Mouse (Mus musculus) ES-CJ7 (cell line): ENCODE measurements around the gene Sult5a1.

Experiments
- DNase-seq: peaks from one replicate; pipeline ENCODE4 v3.0.0; 2011; ENCODE audit warnings: low read depth, low spot score

The Sult5a1 gene

DNA sequence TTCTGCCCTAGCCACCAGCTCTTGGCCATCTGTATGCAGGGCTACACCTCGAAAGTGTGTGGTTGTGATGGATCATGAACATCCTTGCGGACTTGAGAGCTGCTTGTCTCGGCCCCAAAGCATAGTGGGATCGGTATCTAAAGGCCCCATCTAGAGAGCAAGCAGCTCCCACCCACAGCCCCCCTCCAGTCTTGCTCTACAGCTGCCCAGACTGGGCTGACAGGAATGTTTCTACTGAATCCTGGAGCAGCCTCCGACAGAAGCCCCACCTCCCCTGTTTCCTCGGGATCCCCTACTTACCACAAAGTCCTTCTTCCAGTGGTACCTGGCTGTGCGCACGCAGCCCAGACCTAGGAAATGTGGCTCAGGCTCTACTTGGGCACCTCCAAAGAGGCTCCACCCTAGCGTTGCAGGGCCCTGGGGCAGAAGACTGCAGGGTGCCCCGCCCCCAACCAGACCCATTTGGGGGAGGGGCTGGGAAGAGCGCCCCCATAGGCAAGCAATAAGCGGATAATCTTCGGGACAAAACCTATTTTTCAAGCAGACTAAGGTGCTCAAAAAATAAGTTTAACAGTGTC, at the start of gene Sult5a1:
Sult5a1 (minus strand) TSS at position 428 of the 578 bp plus-strand sequence.
- DNase-seq, result peak; percentile 69

GRCm38 (mm10) chr8:123203571-123203970, 45.5 kb upstream of the Sult5a1 start:
- DNase-seq, result no peak

- peak; percentile 87 for DNase-seq
These were observed 44.2 kb upstream of the Sult5a1 start for GRCm38 (mm10) chr8:123202288-123202687.

- no peak for DNase-seq
These were observed 41.7 kb upstream of the Sult5a1 start for GRCm38 (mm10) chr8:123199864-123200263.

DNA sequence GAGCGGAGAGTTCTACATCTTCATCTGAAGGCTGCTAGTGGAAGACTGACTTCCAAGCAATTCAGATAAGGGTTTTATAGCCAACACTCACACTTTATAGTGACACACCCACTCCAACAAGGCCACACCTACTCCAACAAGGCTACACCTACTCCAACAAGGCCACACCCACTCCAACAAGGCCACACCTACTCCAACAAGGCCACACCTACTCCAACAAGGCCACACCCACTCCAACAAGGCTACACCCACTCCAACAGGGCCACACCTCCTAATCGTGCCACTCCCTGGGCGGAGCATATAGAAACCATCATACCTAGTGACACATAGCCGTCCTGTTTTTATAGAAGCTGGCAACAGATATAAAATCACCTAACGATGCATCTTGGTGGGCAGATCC, 38.9 kb upstream of the Sult5a1 start:
- peak; percentile 79 for DNase-seq

DNA sequence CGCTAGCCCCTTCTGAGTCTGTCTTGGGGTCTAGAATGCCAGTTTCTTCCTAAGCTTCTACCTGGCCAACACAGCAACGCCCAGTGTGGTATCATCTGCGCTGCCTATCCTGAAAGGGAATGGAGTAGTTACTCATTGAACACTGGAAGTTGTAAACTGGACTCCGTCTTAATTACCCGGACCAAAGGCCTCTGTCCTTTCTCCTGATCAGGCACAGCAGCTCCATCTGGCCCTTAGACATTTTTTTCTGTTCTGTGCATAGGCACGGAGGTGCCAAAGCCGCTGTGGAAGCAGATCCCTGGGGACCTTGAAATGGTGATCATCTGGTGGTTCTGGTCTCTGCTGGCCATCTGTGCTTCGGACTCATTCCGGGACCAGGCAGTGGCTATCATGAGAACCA, 35.7 kb upstream of the Sult5a1 start:
- no peak for DNase-seq

GRCm38 (mm10) chr8:123191908-123192307, 33.8 kb upstream of the Sult5a1 start:
- peak; percentile 77 for DNase-seq

DNA sequence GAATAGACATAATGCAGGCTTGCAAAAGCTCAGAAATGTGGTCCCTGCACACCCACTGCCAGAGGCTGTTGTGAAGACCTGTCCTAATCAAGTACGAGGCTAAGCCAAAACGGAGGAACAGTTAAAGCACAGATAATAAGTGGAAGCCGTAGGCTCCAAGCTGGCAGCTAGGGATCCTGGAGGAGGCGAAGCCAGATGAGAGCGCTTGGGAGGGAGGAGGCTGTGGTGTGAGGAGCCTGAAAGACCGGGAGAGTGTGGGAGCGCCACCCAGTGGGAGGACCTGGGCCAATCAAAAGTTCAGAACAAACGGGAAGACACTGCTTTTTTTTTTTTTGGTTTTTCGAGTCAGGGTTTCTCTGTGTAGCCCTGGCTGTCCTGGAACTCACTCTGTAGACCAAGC, 32.6 kb upstream of the Sult5a1 start:
- peak; percentile 91 for DNase-seq

- DNase-seq, result no peak
These were observed 30.7 kb upstream of the Sult5a1 start for GRCm38 (mm10) chr8:123188841-123189240.

DNA sequence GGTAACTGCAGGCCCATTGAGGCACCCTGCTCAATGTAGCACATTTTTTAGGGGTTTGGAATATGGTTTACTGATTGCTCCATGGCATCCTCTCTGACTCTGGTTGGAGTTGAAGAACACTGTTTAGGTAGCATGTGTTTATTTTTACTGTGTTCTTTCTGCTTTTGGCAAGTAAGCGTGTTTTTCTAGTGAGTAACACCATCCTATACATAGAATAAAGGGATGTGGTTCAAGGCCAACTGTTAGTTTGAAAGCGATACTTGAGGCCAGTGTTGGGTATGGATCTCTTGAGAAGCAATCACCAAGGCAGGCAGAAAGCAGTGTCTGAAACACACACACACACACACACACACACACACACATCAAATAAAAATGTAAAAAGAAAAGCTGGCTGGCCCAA, 29.9 kb upstream of the Sult5a1 start:
- DNase-seq, result no peak

GRCm38 (mm10) chr8:123185566-123186409, 27.7 kb upstream of the Sult5a1 start, which contains the start of gene Dpep1:
Gene Dpep1 (plus strand): TSS chr8:123186242.
- DNase-seq, result no peak

DNA sequence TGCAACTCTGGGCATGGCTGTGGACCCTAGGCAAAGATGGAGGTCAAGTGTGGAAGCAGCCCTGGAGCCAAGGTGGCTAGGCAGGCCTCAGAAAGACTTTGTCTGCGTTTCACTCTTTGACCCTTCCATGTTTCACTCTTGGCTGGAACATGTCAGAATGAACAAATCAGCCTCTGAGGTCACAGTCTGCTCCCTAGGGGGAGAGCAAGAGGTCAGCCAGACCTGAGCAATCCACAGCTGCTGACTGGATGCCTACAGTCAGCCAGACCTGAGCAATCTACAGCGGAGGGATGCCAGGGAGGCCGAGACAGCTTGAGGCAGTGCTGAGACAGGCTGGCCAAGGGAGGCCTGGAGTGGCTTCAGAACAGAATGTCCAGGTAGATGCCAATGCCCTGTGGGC, 23.3 kb upstream of the Sult5a1 start:
- DNase-seq, result peak; percentile 27

DNA sequence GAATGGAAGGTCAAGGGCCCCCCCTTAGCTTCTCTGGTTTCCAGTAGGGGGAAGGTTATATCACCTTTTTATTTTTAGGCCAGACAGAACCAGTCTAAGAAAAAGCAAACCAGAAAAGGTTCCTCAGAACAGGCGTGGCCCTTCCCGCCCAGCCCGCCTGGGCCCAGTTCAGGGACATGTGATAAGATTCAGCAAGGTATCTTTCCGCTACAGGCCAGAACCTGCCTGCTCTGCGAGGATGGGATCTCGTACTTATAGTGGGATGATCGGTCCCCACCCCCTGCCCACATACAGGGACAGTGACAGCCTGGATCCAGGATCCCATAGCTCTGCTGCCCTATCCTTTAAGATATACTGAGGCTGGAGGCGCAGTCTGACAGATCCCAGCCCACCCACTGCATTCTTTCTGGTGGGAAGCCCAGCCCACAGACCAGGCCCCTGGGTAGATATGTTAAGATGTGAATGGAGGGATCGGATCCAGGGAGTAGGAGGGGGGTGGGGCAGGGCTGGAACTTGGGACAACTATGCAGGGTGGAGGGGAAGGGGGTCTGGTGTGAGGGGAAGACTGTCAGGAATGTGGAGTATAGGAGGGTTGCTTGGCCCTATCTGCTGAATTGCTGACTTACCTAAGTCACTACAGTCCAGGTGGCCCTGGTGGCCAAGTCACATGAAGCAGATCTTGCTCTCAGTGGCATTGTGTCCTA, 1.9 kb downstream of the Sult5a1 start:
- DNase-seq, result peak; percentile 54

DNA sequence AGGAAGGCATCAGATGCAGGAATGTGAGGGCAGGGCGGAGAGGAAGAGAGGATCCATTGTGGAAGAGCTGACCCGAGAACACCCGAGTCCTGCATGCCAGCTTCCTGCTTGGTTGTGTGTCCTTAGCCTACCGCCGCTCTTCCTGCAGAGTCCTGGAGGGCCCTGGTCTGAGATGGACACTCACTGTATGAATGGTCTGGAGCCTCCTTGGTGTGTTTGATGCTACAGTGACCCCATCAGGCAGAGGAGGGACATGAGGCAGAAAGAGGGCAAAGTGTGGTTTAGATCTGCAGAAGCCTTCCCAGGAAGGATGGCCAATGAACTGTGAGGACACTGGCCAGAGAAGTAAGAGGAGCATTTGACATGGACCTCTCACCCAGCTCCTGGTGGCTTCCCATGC, 2.9 kb downstream of the Sult5a1 start:
- no peak for DNase-seq

DNA sequence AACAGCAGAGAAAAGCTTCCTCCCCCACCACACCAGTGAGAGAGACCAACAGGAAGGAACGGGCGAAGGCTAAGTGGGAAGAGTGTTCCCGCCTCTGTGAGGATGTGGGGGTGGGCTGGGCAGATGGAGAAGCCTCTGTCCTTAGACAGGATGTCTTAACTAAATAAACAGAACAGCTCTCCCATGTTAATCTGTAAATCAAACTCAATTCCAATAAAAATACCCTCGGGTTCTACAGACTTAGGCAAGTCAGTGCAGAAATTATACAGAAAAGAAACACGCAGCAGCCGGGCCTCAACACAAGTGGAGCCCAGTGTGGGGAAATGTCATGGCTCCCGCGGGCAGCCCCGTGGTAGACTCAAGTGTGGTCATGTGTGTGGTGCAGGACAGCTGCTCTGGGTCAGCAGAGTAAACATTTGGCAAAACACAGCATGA, 7.4 kb downstream of the Sult5a1 start:
- DNase-seq, result no peak

- DNase-seq, result no peak
These were observed 11.7 kb downstream of the Sult5a1 start for GRCm38 (mm10) chr8:123146390-123146789.

DNA sequence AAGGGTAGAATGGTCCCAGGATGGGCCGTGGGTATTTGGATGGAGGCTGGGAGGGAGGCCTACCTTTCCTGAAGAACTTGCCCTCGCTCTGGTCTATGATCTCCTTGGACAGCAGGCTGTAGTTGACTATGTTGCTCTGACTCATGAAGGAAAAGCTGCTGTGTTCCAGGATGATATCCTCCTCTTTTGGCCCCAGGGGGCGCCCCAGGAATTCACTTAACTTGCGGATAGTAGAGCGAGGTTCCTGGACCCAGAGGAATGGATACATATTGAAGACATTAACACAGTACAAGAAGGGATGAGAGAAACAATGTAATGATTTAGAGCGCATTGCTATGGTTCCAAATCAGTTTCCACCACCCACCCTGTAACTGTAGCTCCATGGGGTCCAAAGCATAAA, 12.8 kb downstream of the Sult5a1 start:
- peak; percentile 50 for DNase-seq

GRCm38 (mm10) chr8:123141741-123142462, 16.2 kb downstream of the Sult5a1 start:
- DNase-seq, result no peak

GRCm38 (mm10) chr8:123138741-123139140, 19.4 kb downstream of the Sult5a1 start:
- DNase-seq, result no peak

- DNase-seq, result no peak
These were observed 20.5 kb downstream of the Sult5a1 start for GRCm38 (mm10) chr8:123137645-123138077.

- no peak for DNase-seq
These were observed 21.8 kb downstream of the Sult5a1 start for GRCm38 (mm10) chr8:123136287-123136686.

DNA sequence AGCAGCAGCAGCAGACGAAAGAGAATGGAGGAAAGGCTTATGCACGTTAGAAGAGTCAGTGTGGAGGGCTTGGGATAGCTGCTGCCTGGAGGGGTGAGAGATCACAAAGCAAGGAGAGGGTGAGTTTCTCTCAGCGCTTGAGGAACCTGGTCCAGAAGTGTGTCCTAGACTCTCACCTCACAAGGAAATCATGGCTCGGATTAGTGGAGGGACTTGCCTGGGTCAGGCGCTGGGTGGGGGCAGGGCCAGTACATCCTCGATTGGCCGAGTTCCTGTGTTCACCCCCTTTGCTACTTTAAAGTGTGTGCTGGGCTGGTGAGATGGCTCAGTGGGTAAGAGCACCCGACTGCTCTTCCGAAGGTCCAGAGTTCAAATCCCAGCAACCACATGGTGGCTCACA, 22.3 kb downstream of the Sult5a1 start:
- no peak for DNase-seq
